Mouse (Mus musculus) lung, postnatal 0 days (tissue): ENCODE measurements at regions not wholly inside any gene's neighbourhood (a gene's known extent, or its start where the extent isn't known, plus 50 kb on each side); places are given as distances from the start of the nearest gene placed in this dataset.

ENCODE experiments used
- ATAC-seq: fragments of 200-750 bp; cut with Nextera tagmentation; 2 replicates; pipeline ENCODE4 v1.8.0; 2017; ENCODE audit warnings: moderate library complexity
- DNase-seq: peaks from one replicate; pipeline ENCODE4 v3.0.0-alpha.2; 2016; ENCODE audit warnings: low spot score
- H3K27ac ChIP-seq: fragments of 300-500 bp; sonication (generic); 2 replicates; pipeline ENCODE4 v1.5.1; 2014; ENCODE audit warnings: antibody characterized with exemption, mild to moderate bottlenecking, low read length, mixed read lengths
- H3K27me3 ChIP-seq: fragments of 300-500 bp; sonication (generic); replicated peaks from 2 replicates; pipeline ENCODE4 v1.6.1; 2014; ENCODE audit warnings: low read length, mixed read lengths; ENCODE audit not compliant: insufficient read depth
- H3K36me3 ChIP-seq: fragments of 300-500 bp; sonication (generic); 2 replicates; pipeline ENCODE4 v1.6.1; 2014; ENCODE audit warnings: low read length, mixed read lengths; ENCODE audit not compliant: insufficient read depth
- H3K4me1 ChIP-seq: fragments of 300-500 bp; sonication (generic); 2 replicates; pipeline ENCODE4 v1.6.1; 2014; ENCODE audit warnings: antibody characterized with exemption, low read depth, low read length, mixed read lengths; ENCODE audit not compliant: insufficient read depth
- H3K4me2 ChIP-seq: fragments of 300-500 bp; sonication (generic); replicated peaks from 2 replicates; pipeline ENCODE4 v1.6.1; 2014; ENCODE audit warnings: low read depth, mild to moderate bottlenecking, low read length, moderate library complexity, mixed read lengths
- H3K4me3 ChIP-seq: fragments of 300-500 bp; sonication (generic); 2 replicates; pipeline ENCODE4 v1.5.1; 2014; ENCODE audit warnings: low read depth, low read length
- H3K9ac ChIP-seq: fragments of 300-500 bp; sonication (generic); replicated peaks from 2 replicates; pipeline ENCODE4 v1.6.1; 2014; ENCODE audit warnings: low read depth, mild to moderate bottlenecking
- H3K9me3 ChIP-seq: fragments of 300-500 bp; sonication (generic); 2 replicates; pipeline ENCODE4 v1.6.1; 2016; ENCODE audit warnings: low read length, mixed read lengths
- CTCF ChIP-seq: IDR thresholded peaks from 2 replicates; pipeline ENCODE4 v1.5.1; 2016; ENCODE audit warnings: antibody characterized with exemption, mild to moderate bottlenecking
- EP300 ChIP-seq: IDR thresholded peaks from 2 replicates; pipeline ENCODE4 v1.6.1; 2016; ENCODE audit warnings: antibody characterized with exemption, mild to moderate bottlenecking, control low read depth
- WGBS: fragments of 180-500 bp; shearing (Covaris S2); extraction: QIAGEN DNeasy Blood & Tissue Kit; methylation state at CpG from one replicate; pipeline ENCODE4 v1.1.7; 2014; 5-methylcytosine and 5-hydroxymethylcytosine counted together

- Histone ChIP-seq H3K9me3 (no peaks in the 10 kb centered on the region), H3K27me3 (no peaks in the 10 kb centered on the region), H3K27ac (no peak overlapping the region), H3K4me2 (no peak overlapping the region), H3K36me3 (no peaks in the 10 kb centered on the region), H3K4me3 (no peak overlapping the region), H3K9ac (no peak overlapping the region), H3K4me1 (no peaks in the 10 kb centered on the region)
- no peak for DNase-seq
- TF ChIP-seq CTCF = no peak
- no peak for TF ChIP-seq EP300
- 57% methylated on average over 11 of the region's 11 CpGs for WGBS
- no peak for ATAC-seq
Measured at GRCm38 (mm10) chr17:63690829-63691689, 171.8 kb upstream of the Fer start.

GRCm38 (mm10) chr17:63691690-63691968 is 171.2 kb upstream of the Fer start:
- H3K4me2 ChIP-seq = no peak overlapping the region
- no peaks in the 10 kb centered on the region for H3K36me3 ChIP-seq
- no peak for TF ChIP-seq CTCF
- no peak for TF ChIP-seq EP300
- no peak overlapping the region for H3K27ac ChIP-seq
- H3K4me3 ChIP-seq = no peak overlapping the region
- ATAC-seq (no peak), DNase-seq (no peak)
- no peak overlapping the region for H3K9ac ChIP-seq
- H3K27me3 ChIP-seq = no peaks in the 10 kb centered on the region
- 61% methylated on average over 3 of the region's 3 CpGs for WGBS
- H3K9me3 ChIP-seq = no peaks in the 10 kb centered on the region
- no peaks in the 10 kb centered on the region for H3K4me1 ChIP-seq

- no peak for ATAC-seq
- 78% methylated on average over 1 of the region's 1 CpGs for WGBS
- H3K9ac ChIP-seq = no peak overlapping the region
Measured at GRCm38 (mm10) chr17:63693274-63693673, 169.6 kb upstream of the Fer start.

GRCm38 (mm10) chr17:63699537-63699936 is 163.3 kb upstream of the Fer start:
- Histone ChIP-seq H3K4me1 (no peaks in the 10 kb centered on the region), H3K36me3 (no peaks in the 10 kb centered on the region), H3K4me2 (no peak overlapping the region), H3K9ac (no peak overlapping the region), H3K4me3 (no peak overlapping the region), H3K27me3 (no peaks in the 10 kb centered on the region), H3K27ac (no peak overlapping the region), H3K9me3 (no peaks in the 10 kb centered on the region)
- no peak for DNase-seq
- no peak for ATAC-seq
- TF ChIP-seq CTCF (no peak), EP300 (no peak)
- 73% methylated on average over 6 of the region's 6 CpGs for WGBS

More at GRCm38 (mm10) chr17:63693274-63693673, 169.6 kb upstream of the Fer start:
- no peaks in the 10 kb centered on the region for H3K36me3 ChIP-seq
- no peaks in the 10 kb centered on the region for H3K27me3 ChIP-seq
- H3K4me1 ChIP-seq = no peaks in the 10 kb centered on the region
- no peak overlapping the region for H3K4me3 ChIP-seq
- DNase-seq = no peak
- TF ChIP-seq EP300 (no peak), CTCF (no peak)
- no peak overlapping the region for H3K27ac ChIP-seq
- no peaks in the 10 kb centered on the region for H3K9me3 ChIP-seq
- no peak overlapping the region for H3K4me2 ChIP-seq

- no peak for ATAC-seq
- Histone ChIP-seq H3K36me3 (no peaks in the 10 kb centered on the region), H3K9ac (no peak overlapping the region), H3K27ac (no peak overlapping the region), H3K27me3 (no peaks in the 10 kb centered on the region), H3K4me1 (no peaks in the 10 kb centered on the region), H3K4me3 (no peak overlapping the region), H3K4me2 (no peak overlapping the region), H3K9me3 (no peaks in the 10 kb centered on the region)
- TF ChIP-seq EP300 (no peak), CTCF (no peak)
- 73% methylated on average over 3 of the region's 3 CpGs for WGBS
- DNase-seq = no peak
Measured at GRCm38 (mm10) chr17:63704991-63705390, 157.9 kb upstream of the Fer start.

- Histone ChIP-seq H3K9me3 (no peaks in the 10 kb centered on the region), H3K27me3 (no peaks in the 10 kb centered on the region), H3K4me2 (no peak overlapping the region), H3K4me3 (no peak overlapping the region), H3K4me1 (no peaks in the 10 kb centered on the region), H3K27ac (no peak overlapping the region), H3K36me3 (no peaks in the 10 kb centered on the region), H3K9ac (no peak overlapping the region)
- TF ChIP-seq CTCF = no peak
- no peak for TF ChIP-seq EP300
- 69% methylated on average over 6 of the region's 6 CpGs for WGBS
- no peak for DNase-seq
- no peak for ATAC-seq
Measured at GRCm38 (mm10) chr17:63712937-63713336, 149.9 kb upstream of the Fer start.

GRCm38 (mm10) chr17:63715687-63716086 is 147.2 kb upstream of the Fer start:
- Histone ChIP-seq H3K27ac (no peak overlapping the region), H3K36me3 (no peaks in the 10 kb centered on the region), H3K4me2 (no peak overlapping the region), H3K4me3 (no peak overlapping the region), H3K4me1 (no peaks in the 10 kb centered on the region), H3K9ac (no peak overlapping the region), H3K9me3 (no peaks in the 10 kb centered on the region), H3K27me3 (no peaks in the 10 kb centered on the region)
- DNase-seq = no peak
- no peak for TF ChIP-seq CTCF
- TF ChIP-seq EP300 = no peak
- 86% methylated on average over 9 of the region's 9 CpGs for WGBS
- ATAC-seq = no peak
